Mouse (Mus musculus) natural killer cell, adult 2 months (primary cell): Measurements from ENCODE around the gene Dennd1a.

Experiments
- DNase-seq, 2 experiments: peaks; one replicate each; pipeline ENCODE4 v3.0.0; 2022; ENCODE audit warnings: low spot score in 2 of 2

Gene Dennd1a

GRCm38 (mm10) chr2:37776611-37777411 is 510.4 kb downstream of the Dennd1a start:
- DNase-seq: no peak

GRCm38 (mm10) chr2:37776016-37776415 is 511.2 kb downstream of the Dennd1a start, which contains the start of gene Crb2:
Gene Crb2 (plus strand): TSS chr2:37776249.
- DNase-seq: no peak

- no peak for DNase-seq
Observed at GRCm38 (mm10) chr2:37774571-37774970, 512.6 kb downstream of the Dennd1a start.

- DNase-seq: peak; percentile 79 to 87
Observed at GRCm38 (mm10) chr2:37771618-37772285, 515.4 kb downstream of the Dennd1a start.

GRCm38 (mm10) chr2:37769793-37770192 is 517.4 kb downstream of the Dennd1a start:
- DNase-seq: no peak

GRCm38 (mm10) chr2:37768903-37769302 is 518.3 kb downstream of the Dennd1a start:
- no peak for DNase-seq

GRCm38 (mm10) chr2:37767739-37768138 is 519.5 kb downstream of the Dennd1a start:
- no peak for DNase-seq

- DNase-seq: peak in 1 of 2 experiments; percentile 67
Observed at GRCm38 (mm10) chr2:37767080-37767547, 520.1 kb downstream of the Dennd1a start.

GRCm38 (mm10) chr2:37766027-37766761 is 521.0 kb downstream of the Dennd1a start:
- DNase-seq: no peak

GRCm38 (mm10) chr2:37765082-37765483 is 522.1 kb downstream of the Dennd1a start:
- peak in 1 of 2 experiments; percentile 79 for DNase-seq

GRCm38 (mm10) chr2:37764514-37764913 is 522.7 kb downstream of the Dennd1a start:
- DNase-seq: no peak

GRCm38 (mm10) chr2:37763638-37764037 is 523.6 kb downstream of the Dennd1a start:
- no peak for DNase-seq

GRCm38 (mm10) chr2:37760633-37761032 is 526.6 kb downstream of the Dennd1a start:
- no peak for DNase-seq

- DNase-seq: no peak
Observed at GRCm38 (mm10) chr2:37758343-37759015, 528.7 kb downstream of the Dennd1a start.

- no peak for DNase-seq
Observed at GRCm38 (mm10) chr2:37757784-37758183, 529.4 kb downstream of the Dennd1a start.

- peak in 1 of 2 experiments; percentile 57 for DNase-seq
Observed at GRCm38 (mm10) chr2:37757016-37757415, 530.2 kb downstream of the Dennd1a start.

- no peak for DNase-seq
Observed at GRCm38 (mm10) chr2:37756220-37756930, 530.8 kb downstream of the Dennd1a start.

- no peak for DNase-seq
Observed at GRCm38 (mm10) chr2:37751114-37751513, 536.1 kb downstream of the Dennd1a start.

- no peak for DNase-seq
Observed at GRCm38 (mm10) chr2:37749323-37749722, 537.9 kb downstream of the Dennd1a start.
